Mouse (Mus musculus) bone marrow macrophage, adult 2 months (primary cell): Measurements from ENCODE around the gene Gm10226. TPM values are rescaled to one million over a fixed set of nuclear protein-coding genes. Genes with fewer than 3 reads are reported as not detected.
"Not testable (repeated sequence)": the region's sequence is repeated elsewhere in the genome, so short reads cannot be mapped to it uniquely, and the experiment has no call there.

Experiments
- H3K27ac ChIP-seq: 2 replicates; pipeline ENCODE4 v1.5.1; 2012; ENCODE audit warnings: low read depth, low read length; ENCODE audit not compliant: insufficient read depth
- H3K4me1 ChIP-seq: 2 replicates; pipeline ENCODE4 v1.6.1; 2012; ENCODE audit warnings: low read length; ENCODE audit not compliant: control insufficient read depth, insufficient read depth
- H3K4me3 ChIP-seq: 2 replicates; pipeline ENCODE4 v1.5.1; 2012; ENCODE audit warnings: mild to moderate bottlenecking, low read length, moderate library complexity; ENCODE audit not compliant: insufficient read depth
- CTCF ChIP-seq: IDR thresholded peaks from 2 replicates; pipeline ENCODE4 v1.5.1; 2012; ENCODE audit warnings: low read depth, mild to moderate bottlenecking, low read length, moderate library complexity
- POLR2A ChIP-seq: IDR thresholded peaks from 2 replicates; pipeline ENCODE4 v1.6.1; 2012; ENCODE audit warnings: mild to moderate bottlenecking, low read depth, low read length, borderline replicate concordance
- polyA plus RNA-seq: library from polyadenylated mRNA; stranded (reverse); fragments of >200 nt; gene quantifications from 2 replicates; pipeline ENCODE4 v1.2.4, GENCODE M21; 2012; ENCODE audit not compliant: missing spikeins, insufficient read depth, insufficient read length

Gm10226 gene
- polyA plus RNA-seq, result 8.6 and 13.6 TPM in 2 replicates

DNA sequence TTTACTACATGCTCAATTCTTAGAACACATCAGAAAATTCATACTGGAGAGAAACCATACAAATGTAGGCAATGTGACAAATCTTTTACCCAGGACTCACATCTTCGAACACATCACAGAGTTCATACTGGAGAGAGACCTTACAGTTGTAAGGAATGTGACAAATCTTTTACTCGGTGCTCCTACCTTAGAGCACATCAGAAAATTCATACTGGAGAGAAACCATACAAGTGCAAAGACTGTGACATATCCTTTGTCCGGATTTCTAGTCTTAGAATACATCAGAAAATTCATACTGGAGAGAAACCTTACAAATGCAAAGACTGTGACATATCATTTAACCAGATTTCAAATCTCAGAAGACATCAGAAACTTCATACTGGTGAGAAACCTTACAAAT, at the start of gene Gm10226:
Gm10226 (plus strand) TSS at position 301 of the 400 bp plus-strand sequence.
- Histone ChIP-seq H3K27ac (no peak within 1 kb of the TSS), H3K4me3 (no peak within 1 kb of the TSS), H3K4me1 (no peaks in the 10 kb centered on the region)
- TF ChIP-seq CTCF (no peak), POLR2A (no peak)

DNA sequence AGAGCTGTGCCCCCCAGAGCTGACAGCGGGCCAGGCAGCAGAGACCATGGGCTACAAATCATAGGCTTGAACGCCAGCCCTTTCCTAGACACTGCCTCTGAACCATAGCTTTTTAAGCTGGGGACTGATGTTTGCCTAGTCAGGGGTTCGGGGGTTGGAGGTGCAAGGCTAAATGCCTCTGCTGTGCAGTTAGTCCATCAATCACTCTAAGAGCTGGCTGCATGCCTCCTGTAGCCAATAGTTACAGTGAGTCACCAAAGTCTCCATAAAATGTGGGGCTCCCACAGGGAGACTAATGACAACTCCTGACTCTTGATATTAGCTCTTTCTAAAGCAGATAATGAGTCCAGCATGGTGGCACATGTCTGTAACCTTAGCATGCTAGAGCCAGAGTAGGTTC, 42.9 kb upstream of the Gm10226 start:
- Histone ChIP-seq H3K4me3 (no peak overlapping the region), H3K27ac (no peak overlapping the region), H3K4me1 (no peaks in the 10 kb centered on the region; the same call in 1 of the 2 replicates)
- TF ChIP-seq CTCF (no peak), POLR2A (no peak)

DNA sequence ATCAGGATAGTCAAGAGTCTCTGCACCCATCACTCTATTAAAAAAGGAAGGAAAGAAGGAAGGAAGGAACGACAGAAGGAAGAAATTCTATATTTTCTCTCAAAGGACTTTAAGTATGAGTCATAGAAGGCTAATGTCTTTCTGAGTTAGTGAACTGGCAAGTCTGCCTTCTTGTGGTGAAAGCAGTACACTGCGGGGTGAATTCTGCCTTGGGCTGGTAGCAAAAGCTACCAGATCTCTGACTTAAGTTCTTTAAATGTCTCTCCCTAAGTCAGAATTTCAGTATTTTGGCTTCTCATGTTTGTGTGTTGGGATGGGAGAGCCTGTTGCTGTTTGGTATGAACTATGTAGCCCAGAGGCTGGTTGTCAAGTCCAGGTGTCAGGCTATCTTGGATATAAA, 41.7 kb upstream of the Gm10226 start:
- Histone ChIP-seq H3K4me3 (peak overlapping the region; percentile 70), H3K4me1 (no peaks in the 10 kb centered on the region; the same call in 1 of the 2 replicates), H3K27ac (peak overlapping the region; percentile 17)
- TF ChIP-seq CTCF (no peak), POLR2A (no peak)

DNA sequence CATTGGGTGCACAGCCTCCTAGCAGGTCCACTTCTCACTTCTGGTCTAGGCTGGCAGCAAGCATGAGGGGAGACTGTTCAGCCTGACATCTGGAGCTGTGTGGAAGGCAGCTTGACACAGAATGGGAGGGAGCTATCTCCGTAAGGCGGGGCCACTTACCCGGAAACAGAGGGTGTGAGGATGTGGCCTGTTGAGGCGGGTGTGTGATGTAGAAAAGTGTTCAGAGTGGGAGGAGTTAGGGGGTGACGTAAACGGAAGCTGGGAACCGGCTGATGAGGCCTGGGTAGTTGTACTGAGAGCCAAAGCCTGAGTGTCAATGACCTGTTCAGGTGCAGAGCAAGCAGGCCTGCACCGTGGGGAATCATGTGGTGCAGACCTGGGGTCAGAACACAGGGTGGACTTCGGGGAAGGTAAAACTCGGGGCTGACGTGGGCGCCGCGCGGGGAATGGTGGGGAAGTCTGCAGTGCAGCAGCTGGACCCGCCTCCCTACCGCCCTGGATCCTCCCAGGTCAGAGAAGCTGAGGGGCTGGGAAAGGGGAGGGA, 41.2 kb upstream of the Gm10226 start, which contains the start of gene Zfp983:
Zfp983 (plus strand) TSS at position 261 of the 544 bp plus-strand sequence.
- peak within 1 kb of the TSS; percentile 70 for H3K4me3 ChIP-seq
- peak within 1 kb of the TSS; percentile 54 for H3K27ac ChIP-seq
- H3K4me1 ChIP-seq, result not testable (repeated sequence)

DNA sequence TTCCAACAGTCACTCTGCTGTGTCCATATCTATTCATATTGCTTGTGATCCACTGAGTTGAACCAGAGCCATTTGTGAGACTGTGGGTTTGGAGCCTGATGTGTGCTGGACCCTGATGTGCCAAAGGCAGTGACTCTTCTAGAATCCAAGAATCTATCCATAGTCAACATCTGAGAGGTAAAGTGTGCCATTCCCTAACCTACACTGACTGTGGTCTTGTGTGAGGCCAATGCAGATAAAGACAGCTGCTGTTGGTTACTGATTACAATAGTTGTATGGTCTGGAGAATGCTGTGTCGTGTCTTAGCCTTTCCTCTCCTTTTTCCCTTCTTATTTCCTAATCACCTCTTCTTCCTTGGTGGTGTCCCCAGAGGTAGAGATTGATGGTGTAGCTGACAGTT, 12.8 kb upstream of the Gm10226 start:
- H3K4me3 ChIP-seq, H3K27ac ChIP-seq, H3K4me1 ChIP-seq: not testable (repeated sequence)

DNA sequence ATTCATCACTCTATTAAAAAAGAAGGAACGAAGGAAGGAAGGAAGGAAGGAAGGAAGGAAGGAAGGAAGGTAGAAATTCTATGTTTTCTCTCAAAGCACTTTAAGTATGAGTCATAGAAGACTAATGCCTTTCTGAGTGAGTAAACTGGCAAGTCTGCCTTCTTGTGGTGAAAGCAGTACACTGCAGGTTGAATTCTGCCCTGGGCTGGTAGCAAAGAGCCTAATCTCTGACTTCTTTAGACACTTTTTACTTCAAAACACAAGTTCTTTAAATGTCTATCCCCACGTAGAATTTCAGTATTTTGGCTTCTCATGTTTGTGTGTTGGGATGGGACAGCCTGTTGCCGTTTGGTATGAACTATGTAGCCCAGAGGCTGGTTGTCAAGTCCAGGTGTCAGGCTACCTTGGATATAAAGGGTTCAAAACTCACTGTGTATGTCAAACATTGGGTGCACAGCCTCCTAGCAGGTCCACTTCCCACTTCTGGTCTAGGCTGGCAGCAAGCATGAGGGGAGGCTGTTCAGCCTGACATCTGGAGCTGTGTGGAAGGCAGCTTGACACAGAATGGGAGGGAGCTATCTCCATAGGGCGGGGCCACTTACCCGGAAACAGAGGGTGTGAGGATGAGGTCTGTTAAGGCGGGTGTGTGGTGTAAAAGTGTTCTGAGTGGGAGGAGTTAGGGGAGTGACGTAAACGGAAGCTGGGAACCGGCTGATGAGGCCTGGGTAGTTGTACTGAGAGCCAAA, 12.2 kb upstream of the Gm10226 start:
- TF ChIP-seq POLR2A, result no peak
- TF ChIP-seq CTCF, result no peak
- Histone ChIP-seq H3K4me1 (peaks cover 4% of the 10 kb centered on the region), H3K27ac (peak overlapping the region; percentile 55), H3K4me3 (peak overlapping the region; percentile 67)

DNA sequence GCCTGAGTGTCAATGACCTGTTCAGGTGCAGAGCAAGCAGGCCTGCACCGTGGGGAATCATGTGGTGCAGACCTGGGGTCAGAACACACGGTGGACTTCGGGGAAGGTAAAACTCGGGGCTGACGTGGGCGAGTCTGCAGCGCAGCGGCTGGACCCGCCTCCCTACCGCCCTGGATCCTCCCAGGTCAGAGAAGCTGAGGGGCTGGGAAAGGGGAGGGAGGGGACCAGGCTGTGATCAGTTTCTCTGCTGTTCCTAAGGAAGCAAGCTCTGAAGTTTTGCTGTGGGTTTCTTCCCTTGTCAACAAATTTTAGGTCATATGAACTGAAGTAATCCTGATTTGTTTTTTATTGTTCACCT, 11.7 kb upstream of the Gm10226 start:
- H3K4me3 ChIP-seq, result peak overlapping the region; percentile 67
- H3K4me1 ChIP-seq, H3K27ac ChIP-seq: not testable (repeated sequence)

DNA sequence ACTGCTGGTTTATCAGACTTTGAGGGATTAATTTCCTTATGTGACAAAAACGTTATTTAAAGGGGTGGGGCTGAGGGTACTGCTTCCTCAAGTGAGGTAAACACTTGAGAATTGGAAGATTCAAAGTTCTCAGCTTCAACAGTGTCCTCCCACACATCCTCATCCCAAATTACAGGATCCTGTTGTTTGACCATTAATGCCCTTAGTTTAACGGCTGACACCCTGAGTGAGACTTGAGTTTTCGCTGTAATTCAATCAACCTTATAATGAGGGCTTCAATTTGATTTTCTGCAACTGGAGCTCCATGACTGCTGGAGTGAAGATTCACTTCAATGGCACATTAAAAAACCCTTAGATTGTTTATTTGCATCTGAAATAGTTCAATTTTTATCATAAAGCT, 1.7 kb downstream of the Gm10226 start:
- Histone ChIP-seq H3K27ac (no peak overlapping the region), H3K4me3 (no peak overlapping the region), H3K4me1 (no peaks in the 10 kb centered on the region)
- TF ChIP-seq POLR2A (no peak), CTCF (no peak)

DNA sequence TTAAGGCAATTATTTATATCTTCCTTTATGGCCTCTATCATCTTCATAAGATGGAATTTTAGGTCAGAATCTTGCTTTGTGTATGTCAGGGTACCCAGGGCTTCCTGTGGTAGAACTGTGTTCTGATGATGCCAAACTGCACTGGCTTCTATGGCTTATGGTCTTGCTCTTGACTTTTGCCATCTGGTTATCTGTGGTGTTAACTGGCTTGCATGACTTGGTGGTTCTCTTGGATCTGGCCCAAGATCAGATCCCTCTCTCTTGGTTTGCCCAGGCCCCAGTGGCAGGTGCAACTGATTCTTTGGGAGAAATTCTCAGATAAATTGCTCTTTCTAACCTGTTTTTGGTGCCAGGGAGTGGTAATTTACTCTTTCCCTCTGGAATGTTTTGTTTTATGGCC, 4.4 kb downstream of the Gm10226 start:
- Histone ChIP-seq H3K4me1 (no peaks in the 10 kb centered on the region), H3K4me3 (no peak overlapping the region), H3K27ac (no peak overlapping the region)
- TF ChIP-seq CTCF (no peak), POLR2A (no peak)

DNA sequence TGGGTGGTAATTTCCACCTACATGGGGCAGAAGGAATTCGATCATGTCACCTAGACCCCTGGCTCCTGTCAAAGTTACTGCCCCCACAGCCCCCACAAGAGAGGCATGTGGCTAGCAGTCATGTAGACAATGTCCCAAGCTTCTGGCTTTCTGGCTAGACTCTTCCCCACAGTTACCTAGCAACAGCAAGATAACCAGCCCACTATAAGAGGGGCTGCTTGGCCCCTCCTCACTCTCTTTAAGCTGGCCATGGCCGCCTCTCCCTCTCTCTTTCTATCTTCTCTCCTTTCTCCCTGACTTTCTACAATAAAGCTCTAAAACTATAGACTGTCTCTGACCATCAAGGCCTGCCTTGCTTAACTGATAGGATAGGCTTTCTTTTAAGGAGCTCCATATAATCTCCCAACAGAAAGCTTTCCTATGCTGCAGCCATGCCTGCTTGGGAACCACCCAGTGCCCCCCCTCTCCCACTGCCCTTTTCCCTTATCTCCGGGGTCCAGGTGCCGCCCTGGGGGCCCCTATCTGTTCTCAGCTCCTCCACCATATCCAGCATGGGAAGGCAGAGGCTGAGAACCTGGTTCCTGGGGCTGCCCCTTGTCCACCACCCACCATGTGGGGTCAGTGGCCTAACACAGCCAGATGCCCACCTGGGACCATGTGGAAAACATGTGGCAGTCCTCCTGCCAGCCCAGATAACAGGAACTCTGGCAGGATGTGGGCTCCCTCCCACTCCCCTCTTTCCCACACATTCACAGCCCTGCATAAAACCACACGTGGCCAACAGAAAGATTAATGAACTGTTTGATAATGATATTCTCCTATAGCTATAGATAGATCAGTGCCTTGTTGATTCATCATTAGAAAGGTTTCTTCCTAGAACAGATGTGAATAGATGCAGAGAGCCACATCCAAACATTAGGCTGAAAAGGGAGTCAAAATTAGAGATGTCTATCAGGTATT, 10.9 kb downstream of the Gm10226 start:
- H3K4me3 ChIP-seq, result no peak overlapping the region

More for the DNA sequence above, 10.9 kb downstream of the Gm10226 start:
- Histone ChIP-seq H3K27ac (no peak overlapping the region), H3K4me1 (no peaks in the 10 kb centered on the region)
- TF ChIP-seq POLR2A, result no peak
- no peak for TF ChIP-seq CTCF
